Mouse (Mus musculus) testis, adult 2 months (tissue): ENCODE measurements around the gene Tceal9. TPM values are rescaled to one million over a fixed set of nuclear protein-coding genes. Genes with fewer than 3 reads are reported as not detected.

ENCODE experiments used
- H3K27ac ChIP-seq: fragments of 200-500 bp; 2 replicates; pipeline ENCODE4 v1.5.1; 2012; ENCODE audit warnings: low read depth, low read length; ENCODE audit not compliant: control insufficient read depth, insufficient read depth
- H3K27me3 ChIP-seq: fragments of 200-500 bp; 2 replicates; pipeline ENCODE4 v1.6.1; 2012; ENCODE audit warnings: mild to moderate bottlenecking, low read length, moderate library complexity; ENCODE audit not compliant: control insufficient read depth, insufficient read depth
- H3K36me3 ChIP-seq: fragments of 200-500 bp; 2 replicates; pipeline ENCODE4 v1.6.1; 2012; ENCODE audit warnings: mild to moderate bottlenecking, low read length; ENCODE audit not compliant: control insufficient read depth, insufficient read depth
- H3K4me1 ChIP-seq: fragments of 200-500 bp; 2 replicates; pipeline ENCODE4 v1.6.1; 2012; ENCODE audit warnings: low read length; ENCODE audit not compliant: control insufficient read depth, insufficient read depth
- H3K4me3 ChIP-seq: fragments of 200-500 bp; 2 replicates; pipeline ENCODE4 v1.5.1; 2012; ENCODE audit warnings: low read depth, mild to moderate bottlenecking, low read length, moderate library complexity, mixed read lengths; ENCODE audit not compliant: control insufficient read depth
- CTCF ChIP-seq: fragments of 200-500 bp; IDR thresholded peaks from 2 replicates; pipeline ENCODE4 v1.5.1; 2012; ENCODE audit warnings: low read depth, mild to moderate bottlenecking, inconsistent platforms, low read length, moderate library complexity; ENCODE audit not compliant: control insufficient read depth, insufficient read depth, insufficient replicate concordance
- POLR2A ChIP-seq: fragments of 200-500 bp; IDR thresholded peaks from 2 replicates; pipeline ENCODE4 v1.6.1; 2012; ENCODE audit warnings: low read depth, mild to moderate bottlenecking, inconsistent platforms, low read length, moderate library complexity; ENCODE audit not compliant: control insufficient read depth
- polyA plus RNA-seq: library from polyadenylated mRNA; depleted of rRNA; stranded (reverse); fragments of >200 nt; gene quantifications from 2 replicates; pipeline ENCODE4 v1.2.3, GENCODE M21; 2012; rRNA removed

The Tceal9 gene
- polyA plus RNA-seq, 1 experiment, result 9.7 TPM

GRCm38 (mm10) chrX:136277577-136277976 lies 32.7 kb downstream of the Tceal9 start:
- Histone ChIP-seq H3K27me3 (no peaks in the 10 kb centered on the region), H3K36me3 (no peaks in the 10 kb centered on the region)

GRCm38 (mm10) chrX:136278401-136278800 lies 33.5 kb downstream of the Tceal9 start:
- no peaks in the 10 kb centered on the region for H3K36me3 ChIP-seq
- H3K27ac ChIP-seq, result no peak overlapping the region
- H3K4me3 ChIP-seq, result no peak overlapping the region
- TF ChIP-seq POLR2A, result no peak
- no peak for TF ChIP-seq CTCF
- no peaks in the 10 kb centered on the region for H3K4me1 ChIP-seq
- H3K27me3 ChIP-seq, result no peaks in the 10 kb centered on the region

More at GRCm38 (mm10) chrX:136277577-136277976, 32.7 kb downstream of the Tceal9 start:
- H3K4me1 ChIP-seq, result no peaks in the 10 kb centered on the region
- TF ChIP-seq CTCF, result no peak
- no peak overlapping the region for H3K27ac ChIP-seq
- H3K4me3 ChIP-seq, result no peak overlapping the region

GRCm38 (mm10) chrX:136279410-136279809 lies 34.5 kb downstream of the Tceal9 start:
- H3K4me1 ChIP-seq, result no peaks in the 10 kb centered on the region
- TF ChIP-seq CTCF, result no peak
- no peak for TF ChIP-seq POLR2A
- no peaks in the 10 kb centered on the region for H3K36me3 ChIP-seq
- H3K27me3 ChIP-seq, result no peaks in the 10 kb centered on the region
- no peak overlapping the region for H3K4me3 ChIP-seq
- H3K27ac ChIP-seq, result no peak overlapping the region

GRCm38 (mm10) chrX:136290817-136291281 lies 46.0 kb downstream of the Tceal9 start:
- Histone ChIP-seq H3K36me3 (no peaks in the 10 kb centered on the region), H3K4me3 (no peak overlapping the region), H3K27ac (no peak overlapping the region), H3K27me3 (no peaks in the 10 kb centered on the region), H3K4me1 (no peaks in the 10 kb centered on the region)
- TF ChIP-seq POLR2A, result no peak
- no peak for TF ChIP-seq CTCF

Other genes with a start within 250 kb of the Tceal9 start
- gene Arxes1, start 211.7 kb upstream of the Tceal9 start, polyA plus RNA-seq, result 0.33 and 0.38 TPM in 2 replicates
- 3.1 and 3.9 TPM in 2 replicates for gene Bex2, start 176.8 kb upstream of the Tceal9 start, polyA plus RNA-seq
- 42.6 and 67.8 TPM in 2 replicates for gene Nxf3, start 159.8 kb upstream of the Tceal9 start, polyA plus RNA-seq
- gene Bex4, start 106.1 kb upstream of the Tceal9 start, polyA plus RNA-seq, result 13.1 and 17.0 TPM in 2 replicates
- 3.8 and 4.2 TPM in 2 replicates for gene Tceal8, start 72.7 kb upstream of the Tceal9 start, polyA plus RNA-seq
- not detected in 2 replicates for gene Tceal5, start 41.2 kb upstream of the Tceal9 start, polyA plus RNA-seq
- not detected in 2 replicates for gene Tceal7, start 30.3 kb upstream of the Tceal9 start, polyA plus RNA-seq
- gene Bex1, start 29.6 kb upstream of the Tceal9 start, polyA plus RNA-seq, result 1.9 and 2.2 TPM in 2 replicates
- gene Bex3, start 25.2 kb downstream of the Tceal9 start, polyA plus RNA-seq, result 16.1 and 16.4 TPM in 2 replicates